Mouse (Mus musculus) lung, adult 2 months (tissue): Measurements from ENCODE around the gene Cox7a2l. TPM values are rescaled to one million over a fixed set of nuclear protein-coding genes. Genes with fewer than 3 reads are reported as not detected.
A peak's percentile ranks its signal among the peaks of the same experiment; 100 is the strongest.

Experiments used
- DNase-seq: peaks from one replicate; pipeline ENCODE4 v3.0.0; 2022
- H3K4me1 ChIP-seq: fragments of 200-500 bp; 2 replicates; pipeline ENCODE4 v1.6.1; 2011; ENCODE audit warnings: low read length; ENCODE audit not compliant: control insufficient read depth, insufficient read depth
- H3K4me3 ChIP-seq: fragments of 200-500 bp; replicated peaks from 2 replicates; pipeline ENCODE3; 2011; ENCODE audit warnings: low read depth, mild to moderate bottlenecking, control low read depth, low read length; ENCODE audit errors: extremely low read depth
- CTCF ChIP-seq: fragments of 200-500 bp; IDR thresholded peaks from 2 replicates; pipeline ENCODE4 v1.5.1; 2011; ENCODE audit warnings: mild to moderate bottlenecking, low read length, control low read depth; ENCODE audit not compliant: insufficient read depth
- POLR2A ChIP-seq: fragments of 200-500 bp; IDR thresholded peaks from 2 replicates; pipeline ENCODE4 v1.6.1; 2011; ENCODE audit warnings: low read depth, mild to moderate bottlenecking, control low read depth, low read length, borderline replicate concordance; ENCODE audit errors: extremely low read depth
- WGBS: fragments of 180-500 bp; shearing (Covaris S2); methylation state at CpG from one replicate; pipeline ENCODE4 v1.1.7; 2018; 5-methylcytosine and 5-hydroxymethylcytosine counted together
- polyA plus RNA-seq: library from polyadenylated mRNA; depleted of rRNA; stranded (reverse); fragments of >200 nt; gene quantifications from 2 replicates; pipeline ENCODE4 v1.2.3, GENCODE M21; 2012

Cox7a2l gene
- polyA plus RNA-seq, 1 experiment: 96.7 TPM

GRCm38 (mm10) chr17:83527651-83528381, 10.7 kb upstream of the Cox7a2l start:
- H3K4me3 ChIP-seq: peak overlapping the region; percentile 36
- DNase-seq: peak; percentile 20
- no peak for TF ChIP-seq POLR2A
- TF ChIP-seq CTCF: no peak
- 22% methylated on average over 17 of the region's 17 CpGs for WGBS
- peaks cover 15% of the 10 kb centered on the region for H3K4me1 ChIP-seq

- DNase-seq: peak; percentile 20
- peaks cover 15% of the 10 kb centered on the region for H3K4me1 ChIP-seq
- H3K4me3 ChIP-seq: peak overlapping the region; percentile 1
- 37% methylated on average over 13 of the region's 13 CpGs for whole genome bisulfite sequencing
- TF ChIP-seq POLR2A (peak; percentile 27; the same call in 1 of the 2 replicates), CTCF (no peak)
Observed at GRCm38 (mm10) chr17:83526624-83527532, 9.7 kb upstream of the Cox7a2l start.

GRCm38 (mm10) chr17:83526091-83526561, 9.0 kb upstream of the Cox7a2l start:
- WGBS: 24% methylated on average over 5 of the region's 5 CpGs
- no peak for DNase-seq
- TF ChIP-seq CTCF: no peak
- no peak for TF ChIP-seq POLR2A
- no peak overlapping the region for H3K4me3 ChIP-seq
- H3K4me1 ChIP-seq: peaks cover 15% of the 10 kb centered on the region

DNA sequence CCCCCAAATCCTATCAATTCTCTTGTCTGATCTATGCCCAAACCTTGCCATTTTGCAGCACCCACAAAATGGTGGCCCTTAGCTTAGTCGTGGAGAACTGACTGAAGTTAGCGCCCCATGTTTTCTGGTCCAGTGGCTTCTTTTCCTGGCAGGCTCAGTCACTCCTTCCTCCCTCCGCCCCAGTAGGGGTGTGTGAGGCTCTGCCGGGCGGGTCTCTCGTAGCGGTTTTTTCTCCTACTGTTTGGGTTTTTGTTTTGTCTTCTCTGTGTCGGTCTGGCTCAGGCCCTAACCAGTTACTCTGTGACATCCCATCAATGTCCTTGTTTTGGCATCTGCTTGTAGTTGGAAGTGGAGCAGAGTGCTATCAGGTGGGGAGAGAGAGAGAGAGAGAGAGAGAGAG, 8.5 kb upstream of the Cox7a2l start:
- Histone ChIP-seq H3K4me1 (peaks cover 15% of the 10 kb centered on the region), H3K4me3 (no peak overlapping the region)
- DNase-seq: no peak
- no peak for TF ChIP-seq CTCF
- no peak for TF ChIP-seq POLR2A
- 25% methylated on average over 8 of the region's 8 CpGs for WGBS

DNA sequence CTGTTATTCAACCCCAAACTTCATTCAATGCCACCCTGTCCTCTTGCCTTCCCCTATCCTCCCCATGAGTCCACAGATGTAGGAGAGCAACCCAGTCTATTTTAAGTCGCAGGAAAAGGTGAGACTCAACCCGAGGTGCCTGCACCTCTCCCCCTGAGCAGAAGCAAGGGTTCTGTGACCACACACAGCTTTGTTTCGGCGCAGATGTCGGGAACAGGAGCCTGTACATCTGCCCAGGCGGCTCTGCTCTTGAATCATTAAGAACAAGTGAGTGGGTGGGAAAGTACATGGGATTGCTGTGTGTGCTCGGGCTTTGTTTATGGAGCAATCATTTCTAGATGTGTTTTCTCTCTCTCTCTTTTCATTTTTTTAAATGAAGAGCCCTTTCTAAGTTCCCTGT, 7.6 kb upstream of the Cox7a2l start:
- H3K4me3 ChIP-seq: no peak overlapping the region
- 57% methylated on average over 7 of the region's 7 CpGs for WGBS
- peaks cover 15% of the 10 kb centered on the region for H3K4me1 ChIP-seq
- TF ChIP-seq CTCF (no peak), POLR2A (no peak)
- DNase-seq: no peak

GRCm38 (mm10) chr17:83522590-83523379, 5.7 kb upstream of the Cox7a2l start:
- DNase-seq: no peak
- no peak overlapping the region for H3K4me3 ChIP-seq
- TF ChIP-seq CTCF: no peak
- no peak for TF ChIP-seq POLR2A
- peaks cover 11% of the 10 kb centered on the region for H3K4me1 ChIP-seq
- 70% methylated on average over 7 of the region's 7 CpGs for WGBS

- WGBS: 79% methylated on average over 4 of the region's 4 CpGs
- peaks cover 2% of the 10 kb centered on the region for H3K4me1 ChIP-seq
- no peak overlapping the region for H3K4me3 ChIP-seq
- TF ChIP-seq POLR2A (no peak), CTCF (no peak)
- no peak for DNase-seq
Observed at GRCm38 (mm10) chr17:83521881-83522280, 4.8 kb upstream of the Cox7a2l start.

- H3K4me1 ChIP-seq: peaks cover 8% of the 10 kb centered on the region; the same call in 1 of the 2 replicates
- H3K4me3 ChIP-seq: peak overlapping the region; percentile 90
- TF ChIP-seq CTCF (no peak), POLR2A (peak; percentile 74; the same call in 1 of the 2 replicates)
- WGBS: 0% methylated on average over 33 of the region's 33 CpGs
- peak; percentile 88 for DNase-seq
Observed at GRCm38 (mm10) chr17:83514213-83514701, 2.9 kb downstream of the Cox7a2l start.
